Mouse (Mus musculus): ENCODE results near the gene A2m.

- TF ChIP-seq FLI1 (IDR thresholded peaks at IDR 0.05; ENCODE audit: low read length) (no peak), GATA1 (IDR thresholded peaks at IDR 0.05; ENCODE audit: borderline replicate concordance, low read length) (no peak)
Observed at GRCm38 (mm10) chr6:121635076-121635475, at the start of gene A2m.
